Mouse (Mus musculus) hindbrain, embryonic 11.5 days (tissue): ENCODE data around the gene Pik3ca. TPM values are rescaled to one million over a fixed set of nuclear protein-coding genes. Genes with fewer than 3 reads are reported as not detected.
"Not testable (repeated sequence)": the region's sequence is repeated elsewhere in the genome, so short reads cannot be mapped to it uniquely, and the experiment has no call there.

ENCODE experiments used
- ATAC-seq: fragments of 200-750 bp; cut with Nextera tagmentation; 2 replicates; pipeline ENCODE4 v1.8.0; 2017; ENCODE audit warnings: mild to moderate bottlenecking, moderate TSS enrichment, moderate library complexity; ENCODE audit not compliant: low FRiP score
- DNase-seq: peaks from one replicate; pipeline ENCODE4 v3.0.0-alpha.2; 2015; ENCODE audit warnings: low spot score
- H3K27ac ChIP-seq: fragments of 300-500 bp; sonication (generic); 2 replicates; pipeline ENCODE4 v1.5.1; 2014; ENCODE audit warnings: mild to moderate bottlenecking, low read depth, low read length
- H3K27me3 ChIP-seq: fragments of 300-500 bp; sonication (generic); 2 replicates; pipeline ENCODE4 v1.6.1; 2014; ENCODE audit warnings: mild to moderate bottlenecking, low read length, moderate library complexity, mixed read lengths; ENCODE audit not compliant: control insufficient read depth, insufficient read depth
- H3K36me3 ChIP-seq: fragments of 300-500 bp; sonication (generic); 2 replicates; pipeline ENCODE4 v1.6.1; 2014; ENCODE audit warnings: mild to moderate bottlenecking, low read length, moderate library complexity, mixed read lengths; ENCODE audit not compliant: control insufficient read depth, insufficient read depth
- H3K4me1 ChIP-seq: fragments of 300-500 bp; sonication (generic); replicated peaks from 2 replicates; pipeline ENCODE4 v1.6.1; 2014; ENCODE audit warnings: low read length, mixed read lengths; ENCODE audit not compliant: control insufficient read depth, insufficient read depth
- H3K4me2 ChIP-seq: fragments of 300-500 bp; sonication (generic); replicated peaks from 2 replicates; pipeline ENCODE4 v1.6.1; 2014; ENCODE audit warnings: mild to moderate bottlenecking, low read depth, low read length
- H3K4me3 ChIP-seq: fragments of 300-500 bp; sonication (generic); 2 replicates; pipeline ENCODE4 v1.5.1; 2014; ENCODE audit warnings: low read depth, low read length
- H3K9ac ChIP-seq: fragments of 300-500 bp; sonication (generic); 2 replicates; pipeline ENCODE4 v1.6.1; 2014; ENCODE audit warnings: low read depth, low read length
- H3K9me3 ChIP-seq: fragments of 300-500 bp; sonication (generic); 2 replicates; pipeline ENCODE4 v1.6.1; 2016; ENCODE audit warnings: low read length; ENCODE audit not compliant: control insufficient read depth
- WGBS: fragments of 180-500 bp; shearing (Covaris S2); extraction: QIAGEN DNeasy Blood & Tissue Kit; methylation state at CpG from one replicate; pipeline ENCODE4 v1.1.7; 2014; 5-methylcytosine and 5-hydroxymethylcytosine counted together
- polyA plus RNA-seq: library from polyadenylated mRNA; unstranded; fragments of >200 nt; fragmentation: Nextera tagmentation; extraction: Ambion mirVana; gene quantifications from 2 replicates; pipeline ENCODE4 v1.2.1, GENCODE M21; 2014

Pik3ca gene
- polyA plus RNA-seq, 1 experiment from 2014 or later = 21.6 TPM

GRCm38 (mm10) chr3:32428921-32429320 lies 31.4 kb downstream of the Pik3ca start:
- DNase-seq (no peak), ATAC-seq (no peak)
- Histone ChIP-seq H3K36me3 (no peaks in the 10 kb centered on the region), H3K27me3 (no peaks in the 10 kb centered on the region), H3K27ac (no peak overlapping the region), H3K4me3 (no peak overlapping the region), H3K9me3 (no peaks in the 10 kb centered on the region), H3K4me2 (no peak overlapping the region), H3K9ac (no peak overlapping the region), H3K4me1 (no peaks in the 10 kb centered on the region)
- 85% methylated on average over 4 of the region's 4 CpGs for WGBS

- not testable (repeated sequence) for H3K4me3 ChIP-seq, H3K4me1 ChIP-seq, H3K4me2 ChIP-seq, H3K9me3 ChIP-seq, H3K36me3 ChIP-seq, H3K27ac ChIP-seq, DNase-seq, ATAC-seq, H3K9ac ChIP-seq, H3K27me3 ChIP-seq
Observed at GRCm38 (mm10) chr3:32429351-32429750, 31.9 kb downstream of the Pik3ca start.

- no peaks in the 10 kb centered on the region for H3K9me3 ChIP-seq
- H3K27me3 ChIP-seq = no peaks in the 10 kb centered on the region
- 82% methylated on average over 2 of the region's 2 CpGs for WGBS
- no peak for ATAC-seq
- H3K36me3 ChIP-seq = no peaks in the 10 kb centered on the region
- no peak overlapping the region for H3K4me3 ChIP-seq
- H3K9ac ChIP-seq = no peak overlapping the region
- H3K4me1 ChIP-seq = no peaks in the 10 kb centered on the region
- no peak overlapping the region for H3K4me2 ChIP-seq
- H3K27ac ChIP-seq = no peak overlapping the region
- no peak for DNase-seq
Observed at GRCm38 (mm10) chr3:32430394-32430793, 32.9 kb downstream of the Pik3ca start.

- no peak for DNase-seq
Observed at GRCm38 (mm10) chr3:32434016-32434415, 36.5 kb downstream of the Pik3ca start.

GRCm38 (mm10) chr3:32436101-32436500 lies 38.6 kb downstream of the Pik3ca start:
- no peak overlapping the region for H3K9ac ChIP-seq
- H3K27ac ChIP-seq = no peak overlapping the region
- ATAC-seq = no peak
- no peak for DNase-seq
- no peak overlapping the region for H3K4me2 ChIP-seq
- H3K4me3 ChIP-seq = no peak overlapping the region
- H3K36me3 ChIP-seq = 0 out of 2 replicates have a peak, but pooled peaks cover 3% of the 10 kb centered on the region
- no peaks in the 10 kb centered on the region for H3K4me1 ChIP-seq
- 88% methylated on average over 11 of the region's 11 CpGs for WGBS
- no peaks in the 10 kb centered on the region for H3K27me3 ChIP-seq
- H3K9me3 ChIP-seq = no peaks in the 10 kb centered on the region

More at GRCm38 (mm10) chr3:32434016-32434415, 36.5 kb downstream of the Pik3ca start:
- Histone ChIP-seq H3K4me3 (no peak overlapping the region), H3K4me2 (no peak overlapping the region), H3K27me3 (no peaks in the 10 kb centered on the region), H3K9me3 (no peaks in the 10 kb centered on the region), H3K4me1 (no peaks in the 10 kb centered on the region), H3K9ac (no peak overlapping the region), H3K36me3 (0 out of 2 replicates have a peak, but pooled peaks cover 3% of the 10 kb centered on the region), H3K27ac (no peak overlapping the region)
- no peak for ATAC-seq
- 83% methylated on average over 2 of the region's 2 CpGs for WGBS

DNA sequence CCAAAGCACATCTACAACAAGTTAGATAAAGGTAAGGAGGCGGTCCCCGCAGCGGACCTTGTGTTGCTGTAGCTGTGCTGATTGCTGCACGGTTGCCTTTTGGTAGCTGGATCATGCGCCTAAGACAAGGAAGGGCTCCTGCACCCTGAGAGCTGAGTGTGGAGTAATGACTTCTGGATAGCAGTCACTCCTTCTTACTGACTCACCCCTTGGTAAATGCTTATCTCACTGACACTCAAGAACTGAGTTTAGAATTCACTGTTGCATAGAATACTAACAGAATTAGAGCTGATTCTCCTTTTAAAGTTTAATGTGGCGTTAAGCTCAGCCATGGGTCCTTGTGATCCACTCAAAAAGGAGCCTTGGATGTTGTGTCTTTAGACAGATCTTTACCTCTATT lies 39.8 kb downstream of the Pik3ca start:
- Histone ChIP-seq H3K36me3 (0 out of 2 replicates have a peak, but pooled peaks cover 3% of the 10 kb centered on the region), H3K4me1 (no peaks in the 10 kb centered on the region), H3K9me3 (no peaks in the 10 kb centered on the region), H3K4me2 (no peak overlapping the region), H3K27me3 (no peaks in the 10 kb centered on the region), H3K4me3 (no peak overlapping the region), H3K9ac (no peak overlapping the region), H3K27ac (no peak overlapping the region)
- WGBS = 94% methylated on average over 6 of the region's 6 CpGs
- DNase-seq (no peak), ATAC-seq (no peak)

DNA sequence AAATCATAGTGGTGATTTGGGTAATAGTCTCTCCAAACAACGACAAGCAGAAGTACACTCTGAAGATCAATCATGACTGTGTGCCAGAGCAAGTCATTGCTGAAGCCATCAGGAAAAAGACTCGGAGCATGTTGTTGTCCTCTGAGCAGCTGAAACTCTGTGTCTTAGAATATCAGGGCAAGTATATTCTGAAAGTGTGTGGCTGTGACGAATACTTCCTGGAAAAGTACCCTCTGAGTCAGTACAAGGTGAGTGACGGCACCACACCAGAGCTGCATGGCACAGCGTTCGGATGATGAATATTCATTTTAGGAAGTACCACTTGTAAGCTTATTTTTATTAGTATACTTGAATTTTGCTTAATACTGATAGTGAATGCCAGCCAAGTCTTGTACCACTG lies 40.3 kb downstream of the Pik3ca start:
- H3K9me3 ChIP-seq = no peaks in the 10 kb centered on the region
- ATAC-seq (no peak), DNase-seq (no peak)
- H3K9ac ChIP-seq = no peak overlapping the region
- no peak overlapping the region for H3K4me3 ChIP-seq
- no peak overlapping the region for H3K27ac ChIP-seq
- no peaks in the 10 kb centered on the region for H3K4me1 ChIP-seq
- no peak overlapping the region for H3K4me2 ChIP-seq
- H3K36me3 ChIP-seq = 0 out of 2 replicates have a peak, but pooled peaks cover 3% of the 10 kb centered on the region
- 92% methylated on average over 6 of the region's 6 CpGs for WGBS
- H3K27me3 ChIP-seq = no peaks in the 10 kb centered on the region

- Histone ChIP-seq H3K27me3 (no peaks in the 10 kb centered on the region), H3K4me2 (no peak overlapping the region), H3K4me1 (no peaks in the 10 kb centered on the region), H3K27ac (no peak overlapping the region), H3K9ac (no peak overlapping the region), H3K9me3 (no peaks in the 10 kb centered on the region), H3K36me3 (0 out of 2 replicates have a peak, but pooled peaks cover 3% of the 10 kb centered on the region), H3K4me3 (no peak overlapping the region)
- ATAC-seq (no peak), DNase-seq (no peak)
- 89% methylated on average over 4 of the region's 4 CpGs for WGBS
Observed at GRCm38 (mm10) chr3:32438716-32439115, 41.2 kb downstream of the Pik3ca start.

GRCm38 (mm10) chr3:32441710-32442109 lies 44.2 kb downstream of the Pik3ca start:
- ATAC-seq = no peak
- H3K4me3 ChIP-seq = no peak overlapping the region
- H3K9ac ChIP-seq = no peak overlapping the region
- no peak for DNase-seq
- H3K36me3 ChIP-seq = 0 out of 2 replicates have a peak, but pooled peaks cover 5% of the 10 kb centered on the region
- H3K4me1 ChIP-seq = no peaks in the 10 kb centered on the region
- H3K9me3 ChIP-seq = no peaks in the 10 kb centered on the region
- H3K4me2 ChIP-seq = no peak overlapping the region
- H3K27me3 ChIP-seq = no peaks in the 10 kb centered on the region
- no peak overlapping the region for H3K27ac ChIP-seq
